ENCODE assay signal across 22 mouse cellular contexts in genomic region chr11:78155674-78156073, GRCm38 (mm10). TPM values are rescaled to one million over a fixed set of nuclear protein-coding genes. Genes with fewer than 3 reads are reported as not detected.
DNase-seq lines count a peak whose midpoint lies in the region; ATAC-seq lines count a peak whose summit lies in the region.
"Had no signal": no experiment of that assay in that cellular context is flagged by ENCODE, and none has a peak within 500 bp of the region (broad histone marks: within the 10 kb centered on the region; RNA-seq: fewer than 3 reads in every experiment).

No protein-coding gene starts in this region.

- H3K9me3 ChIP-seq in embryonic facial prominence, embryonic 12.5 days, result no peaks in the 10 kb centered on the region
- no peaks in the 10 kb centered on the region for H3K9me3 ChIP-seq in embryonic facial prominence, embryonic 10.5 days
- no peaks in the 10 kb centered on the region for H3K9me3 ChIP-seq in kidney, embryonic 15.5 days (replicated peaks)
- no peaks in the 10 kb centered on the region for H3K9me3 ChIP-seq in kidney, embryonic 16.5 days (ENCODE audit: low read length)
- no peaks in the 10 kb centered on the region for H3K9me3 ChIP-seq in neural tube, embryonic 13.5 days
- H3K9me3 ChIP-seq: G1E; heart, embryonic 10.5 days had no signal

- no peak overlapping the region for H3K4me3 ChIP-seq in embryonic facial prominence, embryonic 12.5 days
- no peak overlapping the region for H3K4me3 ChIP-seq in embryonic facial prominence, embryonic 10.5 days
- H3K4me3 ChIP-seq in kidney, embryonic 15.5 days (replicated peaks), result no peak overlapping the region
- no peak overlapping the region for H3K4me3 ChIP-seq in kidney, embryonic 16.5 days (ENCODE audit: low read length)
- no peak overlapping the region for H3K4me3 ChIP-seq in neural tube, embryonic 13.5 days
- H3K4me3 ChIP-seq: heart, embryonic 10.5 days had no signal

- DNase-seq in cerebellum, adult 11-12 months, result peak; percentile 28
- DNase-seq in embryonic facial prominence, embryonic 10.5 days (ENCODE audit: low spot score), result no peak
- no peak for DNase-seq in neural tube, embryonic 10.5 days (ENCODE audit: extremely low spot score, low spot score)
- DNase-seq: adrenal gland, adult 8-10 months; adrenal gland, postnatal 36 days; B cell, adult 2 months; cerebellum, adult 18-20 months; heart, adult 18-20 months; heart, postnatal 10 days; heart, postnatal 4 days had no signal

- no peaks in the 10 kb centered on the region for H3K27me3 ChIP-seq in embryonic facial prominence, embryonic 12.5 days
- H3K27me3 ChIP-seq in embryonic facial prominence, embryonic 10.5 days (replicated peaks; ENCODE audit: low read depth, poor library complexity, severe bottlenecking), result no peaks in the 10 kb centered on the region
- no peaks in the 10 kb centered on the region for H3K27me3 ChIP-seq in kidney, embryonic 15.5 days
- H3K27me3 ChIP-seq in kidney, embryonic 16.5 days (ENCODE audit: insufficient read depth, low read length), result no peaks in the 10 kb centered on the region
- no peaks in the 10 kb centered on the region for H3K27me3 ChIP-seq in neural tube, embryonic 13.5 days

- 63% methylated on average over 5 of the region's 5 CpGs for WGBS in embryonic facial prominence, embryonic 12.5 days
- WGBS in embryonic facial prominence, embryonic 10.5 days, result 73% methylated on average over 5 of the region's 5 CpGs
- 85% methylated on average over 5 of the region's 5 CpGs for WGBS in kidney, embryonic 15.5 days
- 80% methylated on average over 5 of the region's 5 CpGs for WGBS in kidney, embryonic 16.5 days
- 72% methylated on average over 5 of the region's 5 CpGs for whole genome bisulfite sequencing in neural tube, embryonic 13.5 days

- peaks cover 9% of the 10 kb centered on the region for H3K4me1 ChIP-seq in embryonic facial prominence, embryonic 12.5 days
- peaks cover 18% of the 10 kb centered on the region for H3K4me1 ChIP-seq in embryonic facial prominence, embryonic 10.5 days
- H3K4me1 ChIP-seq in kidney, embryonic 15.5 days, result peaks cover 37% of the 10 kb centered on the region
- peaks cover 10% of the 10 kb centered on the region for H3K4me1 ChIP-seq in kidney, embryonic 16.5 days (ENCODE audit: insufficient read depth, low read length)
- H3K4me1 ChIP-seq in neural tube, embryonic 13.5 days (replicated peaks), result peaks cover 71% of the 10 kb centered on the region

- H3K36me3 ChIP-seq in embryonic facial prominence, embryonic 12.5 days, result peaks cover 88% of the 10 kb centered on the region
- H3K36me3 ChIP-seq in embryonic facial prominence, embryonic 10.5 days (replicated peaks), result peaks cover 99% of the 10 kb centered on the region
- H3K36me3 ChIP-seq in kidney, embryonic 15.5 days, result peaks cover 94% of the 10 kb centered on the region
- peaks cover 50% of the 10 kb centered on the region for H3K36me3 ChIP-seq in kidney, embryonic 16.5 days (ENCODE audit: insufficient read depth, low read length)
- peaks cover 76% of the 10 kb centered on the region for H3K36me3 ChIP-seq in neural tube, embryonic 13.5 days

- H3K27ac ChIP-seq in embryonic facial prominence, embryonic 12.5 days, result peak overlapping the region; percentile 26; the same call in 1 of the 2 replicates
- H3K27ac ChIP-seq in embryonic facial prominence, embryonic 10.5 days (replicated peaks), result no peak overlapping the region
- peak overlapping the region; percentile 37; the same call in 1 of the 2 replicates for H3K27ac ChIP-seq in kidney, embryonic 15.5 days
- H3K27ac ChIP-seq in kidney, embryonic 16.5 days (ENCODE audit: low read length), result no peak overlapping the region
- no peak overlapping the region for H3K27ac ChIP-seq in neural tube, embryonic 13.5 days (replicated peaks)
- H3K27ac ChIP-seq: hindbrain, embryonic 14.5 days had no signal

- no peak for ATAC-seq in cerebellum, adult (ENCODE audit: insufficient number of reproducible peaks, low FRiP score, low TSS enrichment)
- ATAC-seq in embryonic facial prominence, embryonic 12.5 days (ENCODE audit: insufficient number of reproducible peaks, insufficient read depth, low FRiP score, low TSS enrichment), result no peak
- ATAC-seq in kidney, embryonic 15.5 days (replicated peaks; ENCODE audit: low FRiP score), result no peak
- ATAC-seq in kidney, embryonic 16.5 days (ENCODE audit: low FRiP score, low TSS enrichment), result no peak
- ATAC-seq in neural tube, embryonic 13.5 days (ENCODE audit: low read depth), result no peak
- ATAC-seq: CD4-positive, CD25-positive, alpha-beta regulatory T cell, adult 4 months; forebrain, embryonic 14.5 days; inflammation-experienced regulatory T-cells, adult 6 months; intestine, postnatal 0 days had no signal

- H3K9ac ChIP-seq in embryonic facial prominence, embryonic 12.5 days, result no peak overlapping the region
- H3K9ac ChIP-seq in kidney, embryonic 15.5 days, result no peak overlapping the region
- H3K9ac ChIP-seq in kidney, embryonic 16.5 days (replicated peaks; ENCODE audit: low read length), result no peak overlapping the region
- peak overlapping the region; percentile 22; the same call in 1 of the 2 replicates for H3K9ac ChIP-seq in neural tube, embryonic 13.5 days
- H3K9ac ChIP-seq: hindbrain, embryonic 14.5 days had no signal

- H3K4me2 ChIP-seq in embryonic facial prominence, embryonic 12.5 days (replicated peaks), result no peak overlapping the region
- no peak overlapping the region for H3K4me2 ChIP-seq in kidney, embryonic 15.5 days
- no peak overlapping the region for H3K4me2 ChIP-seq in kidney, embryonic 16.5 days (replicated peaks; ENCODE audit: low read depth, low read length)
- no peak overlapping the region for H3K4me2 ChIP-seq in neural tube, embryonic 13.5 days
- H3K4me2 ChIP-seq: hindbrain, embryonic 14.5 days had no signal

RNA-seq across cellular contexts. Expression of gene Traf4, which starts 9.7 kb away (rescaled TPM):
- polyA plus RNA-seq in embryonic facial prominence, embryonic 12.5 days (2016; fragmentation: Nextera tagmentation; extraction: Ambion mirVana), result 119 and 122 TPM in 2 replicates
- polyA plus RNA-seq in embryonic facial prominence, embryonic 10.5 days (2016; fragmentation: Nextera tagmentation; extraction: Ambion mirVana), result 151 and 157 TPM in 2 replicates
- polyA plus RNA-seq in kidney, embryonic 15.5 days (2015; fragmentation: Nextera tagmentation; extraction: Ambion mirVana), result 94.2 and 99.5 TPM in 2 replicates
- polyA plus RNA-seq in kidney, embryonic 16.5 days (2015; fragmentation: Nextera tagmentation; extraction: Ambion mirVana), result 108 and 110 TPM in 2 replicates
- 128 and 131 TPM in 2 replicates for polyA plus RNA-seq in neural tube, embryonic 13.5 days (2015; fragmentation: Nextera tagmentation; extraction: Ambion mirVana)

RNA-seq across cellular contexts. Expression of gene Nek8, which starts 20.8 kb away (rescaled TPM):
- polyA plus RNA-seq in embryonic facial prominence, embryonic 12.5 days (2016; fragmentation: Nextera tagmentation; extraction: Ambion mirVana), result 17.5 and 18.9 TPM in 2 replicates
- 13.5 and 15.3 TPM in 2 replicates for polyA plus RNA-seq in embryonic facial prominence, embryonic 10.5 days (2016; fragmentation: Nextera tagmentation; extraction: Ambion mirVana)
- polyA plus RNA-seq in kidney, embryonic 15.5 days (2015; fragmentation: Nextera tagmentation; extraction: Ambion mirVana), result 21.1 and 25.0 TPM in 2 replicates
- polyA plus RNA-seq in kidney, embryonic 16.5 days (2015; fragmentation: Nextera tagmentation; extraction: Ambion mirVana), result 27.9 and 29.1 TPM in 2 replicates
- 8.2 and 8.3 TPM in 2 replicates for polyA plus RNA-seq in neural tube, embryonic 13.5 days (2015; fragmentation: Nextera tagmentation; extraction: Ambion mirVana)

RNA-seq across cellular contexts. Expression of gene Tlcd1, which starts 20.8 kb away (rescaled TPM):
- 13.5 and 14.2 TPM in 2 replicates for polyA plus RNA-seq in embryonic facial prominence, embryonic 12.5 days (2016; fragmentation: Nextera tagmentation; extraction: Ambion mirVana)
- 8.8 and 9.2 TPM in 2 replicates for polyA plus RNA-seq in embryonic facial prominence, embryonic 10.5 days (2016; fragmentation: Nextera tagmentation; extraction: Ambion mirVana)
- polyA plus RNA-seq in kidney, embryonic 15.5 days (2015; fragmentation: Nextera tagmentation; extraction: Ambion mirVana), result 28.7 and 31.8 TPM in 2 replicates
- polyA plus RNA-seq in kidney, embryonic 16.5 days (2015; fragmentation: Nextera tagmentation; extraction: Ambion mirVana), result 35.1 and 36.1 TPM in 2 replicates
- 10.2 and 11.1 TPM in 2 replicates for polyA plus RNA-seq in neural tube, embryonic 13.5 days (2015; fragmentation: Nextera tagmentation; extraction: Ambion mirVana)

RNA-seq across cellular contexts. Expression of gene Rpl23a, which starts 27.7 kb away (rescaled TPM):
- 1,221 and 1,230 TPM in 2 replicates for polyA plus RNA-seq in embryonic facial prominence, embryonic 12.5 days (2016; fragmentation: Nextera tagmentation; extraction: Ambion mirVana)
- 1,123 and 1,138 TPM in 2 replicates for polyA plus RNA-seq in embryonic facial prominence, embryonic 10.5 days (2016; fragmentation: Nextera tagmentation; extraction: Ambion mirVana)
- polyA plus RNA-seq in kidney, embryonic 15.5 days (2015; fragmentation: Nextera tagmentation; extraction: Ambion mirVana), result 1,327 and 1,492 TPM in 2 replicates
- 1,090 and 1,147 TPM in 2 replicates for polyA plus RNA-seq in kidney, embryonic 16.5 days (2015; fragmentation: Nextera tagmentation; extraction: Ambion mirVana)
- 930 and 991 TPM in 2 replicates for polyA plus RNA-seq in neural tube, embryonic 13.5 days (2015; fragmentation: Nextera tagmentation; extraction: Ambion mirVana)

RNA-seq across cellular contexts. Expression of gene Rab34, which starts 32.6 kb away (rescaled TPM):
- polyA plus RNA-seq in embryonic facial prominence, embryonic 12.5 days (2016; fragmentation: Nextera tagmentation; extraction: Ambion mirVana), result 164 and 181 TPM in 2 replicates
- polyA plus RNA-seq in embryonic facial prominence, embryonic 10.5 days (2016; fragmentation: Nextera tagmentation; extraction: Ambion mirVana), result 107 and 123 TPM in 2 replicates
- 113 and 132 TPM in 2 replicates for polyA plus RNA-seq in kidney, embryonic 15.5 days (2015; fragmentation: Nextera tagmentation; extraction: Ambion mirVana)
- polyA plus RNA-seq in kidney, embryonic 16.5 days (2015; fragmentation: Nextera tagmentation; extraction: Ambion mirVana), result 128 and 130 TPM in 2 replicates
- 58.8 and 60.3 TPM in 2 replicates for polyA plus RNA-seq in neural tube, embryonic 13.5 days (2015; fragmentation: Nextera tagmentation; extraction: Ambion mirVana)
- polyA plus RNA-seq: CD4-positive, CD25-positive, alpha-beta regulatory T cell, adult 4 months had no signal

Comparison
In these comparisons a context has a peak if more than half of its experiments do, and no peak if none do; other contexts are left out.
1. H3K27ac ChIP-seq: peak in embryonic facial prominence, embryonic 12.5 days (single experiment) and kidney, embryonic 15.5 days (single experiment); none in embryonic facial prominence, embryonic 10.5 days (single experiment), kidney, embryonic 16.5 days (single experiment) and neural tube, embryonic 13.5 days (single experiment).